Mouse (Mus musculus): Measurements from ENCODE around the gene Derl2. TPM values are rescaled to one million over a fixed set of nuclear protein-coding genes. Genes with fewer than 3 reads are reported as not detected.

The Derl2 gene
- polyA plus RNA-seq, 1 experiment from 2014 or later = 44.9 TPM

GRCm38 (mm10) chr11:70970560-70971540 lies 48.8 kb downstream of the Derl2 start:
- Histone ChIP-seq H3K36me3 (ENCODE audit: control insufficient read depth, insufficient read depth) (peaks cover 52% of the 10 kb centered on the region), H3K4me1 (ENCODE audit: control insufficient read depth, low read depth, low read length) (peaks cover 25% of the 10 kb centered on the region), H3K4me3 (ENCODE audit: low read depth, low read length) (peak overlapping the region; percentile 77), H3K27ac (ENCODE audit: low read length) (peak overlapping the region; percentile 99), H3K27me3 (ENCODE audit: control insufficient read depth, insufficient read depth, low read depth, low read length) (no peaks in the 10 kb centered on the region), H3K9ac (ENCODE audit: low read depth, low read length) (peak overlapping the region; percentile 84), H3K4me2 (ENCODE audit: low read depth, low read length) (peak overlapping the region; percentile 78), H3K9me3 (replicated peaks; ENCODE audit: control insufficient read depth, low read length) (no peaks in the 10 kb centered on the region)
- WGBS (ENCODE audit: insufficient replicate concordance) = 7% methylated on average over 24 of the region's 24 CpGs
- ATAC-seq (ENCODE audit: low read depth) = peak; percentile 59

GRCm38 (mm10) chr11:70969821-70970559 lies 49.7 kb downstream of the Derl2 start, which contains the start of the genes Nup88 and Rpain:
Nup88 (minus strand) TSS chr11:70969973.
Rpain (plus strand) TSS chr11:70970213.
- peak within 1 kb of the TSS; percentile 77 for H3K4me3 ChIP-seq (ENCODE audit: low read depth, low read length)
- peak within 1 kb of the TSS; percentile 99 for H3K27ac ChIP-seq (ENCODE audit: low read length)
- no peaks in the 10 kb centered on the region for H3K27me3 ChIP-seq (ENCODE audit: control insufficient read depth, insufficient read depth, low read depth, low read length)
- ATAC-seq (ENCODE audit: low read depth) = peak; percentile 92
- peak within 1 kb of the TSS; percentile 84 for H3K9ac ChIP-seq (ENCODE audit: low read depth, low read length)
- peaks cover 47% of the 10 kb centered on the region for H3K36me3 ChIP-seq (ENCODE audit: control insufficient read depth, insufficient read depth)
- H3K4me1 ChIP-seq (ENCODE audit: control insufficient read depth, low read depth, low read length) = peaks cover 25% of the 10 kb centered on the region
- under 1% methylated on average over 43 of the region's 43 CpGs for WGBS (ENCODE audit: insufficient replicate concordance)
- H3K4me2 ChIP-seq (ENCODE audit: low read depth, low read length) = peak within 1 kb of the TSS; percentile 92
- no peaks in the 10 kb centered on the region for H3K9me3 ChIP-seq (replicated peaks; ENCODE audit: control insufficient read depth, low read length)

- Histone ChIP-seq H3K4me2 (ENCODE audit: low read depth, low read length) (peak overlapping the region; percentile 92), H3K9ac (ENCODE audit: low read depth, low read length) (peak overlapping the region; percentile 84), H3K27ac (ENCODE audit: low read length) (peak overlapping the region; percentile 78), H3K4me1 (ENCODE audit: control insufficient read depth, low read depth, low read length) (peaks cover 23% of the 10 kb centered on the region), H3K36me3 (ENCODE audit: control insufficient read depth, insufficient read depth) (peaks cover 47% of the 10 kb centered on the region), H3K9me3 (replicated peaks; ENCODE audit: control insufficient read depth, low read length) (no peaks in the 10 kb centered on the region), H3K27me3 (ENCODE audit: control insufficient read depth, insufficient read depth, low read depth, low read length) (no peaks in the 10 kb centered on the region), H3K4me3 (ENCODE audit: low read depth, low read length) (peak overlapping the region; percentile 77)
- no peak for ATAC-seq (ENCODE audit: low read depth)
- WGBS (ENCODE audit: insufficient replicate concordance) = under 1% methylated on average over 25 of the region's 25 CpGs
Measured at GRCm38 (mm10) chr11:70969271-70969794, 50.3 kb downstream of the Derl2 start.

- 82% methylated on average over 4 of the region's 4 CpGs for WGBS (ENCODE audit: insufficient replicate concordance)
- Histone ChIP-seq H3K4me2 (ENCODE audit: low read depth, low read length) (no peak overlapping the region), H3K4me1 (ENCODE audit: control insufficient read depth, low read depth, low read length) (peaks cover 11% of the 10 kb centered on the region), H3K9me3 (replicated peaks; ENCODE audit: control insufficient read depth, low read length) (no peaks in the 10 kb centered on the region), H3K27ac (ENCODE audit: low read length) (no peak overlapping the region), H3K36me3 (ENCODE audit: control insufficient read depth, insufficient read depth) (peaks cover 34% of the 10 kb centered on the region), H3K9ac (ENCODE audit: low read depth, low read length) (no peak overlapping the region), H3K4me3 (ENCODE audit: low read depth, low read length) (no peak overlapping the region), H3K27me3 (ENCODE audit: control insufficient read depth, insufficient read depth, low read depth, low read length) (no peaks in the 10 kb centered on the region)
- no peak for ATAC-seq (ENCODE audit: low read depth)
Measured at GRCm38 (mm10) chr11:70964222-70964907, 55.3 kb downstream of the Derl2 start.

- no peak overlapping the region for H3K27ac ChIP-seq (ENCODE audit: low read length)
- 47% methylated on average over 5 of the region's 5 CpGs for WGBS (ENCODE audit: insufficient replicate concordance)
- peaks cover 53% of the 10 kb centered on the region for H3K36me3 ChIP-seq (ENCODE audit: control insufficient read depth, insufficient read depth)
- ATAC-seq (ENCODE audit: low read depth) = peak; percentile 30; the same call in 1 of the 2 replicates
- H3K4me3 ChIP-seq (ENCODE audit: low read depth, low read length) = no peak overlapping the region
- H3K4me1 ChIP-seq (ENCODE audit: control insufficient read depth, low read depth, low read length) = no peaks in the 10 kb centered on the region; the same call in 1 of the 2 replicates
- no peaks in the 10 kb centered on the region for H3K27me3 ChIP-seq (ENCODE audit: control insufficient read depth, insufficient read depth, low read depth, low read length)
- no peak overlapping the region for H3K9ac ChIP-seq (ENCODE audit: low read depth, low read length)
- H3K4me2 ChIP-seq (ENCODE audit: low read depth, low read length) = no peak overlapping the region
- H3K9me3 ChIP-seq (replicated peaks; ENCODE audit: control insufficient read depth, low read length) = no peaks in the 10 kb centered on the region
Measured at GRCm38 (mm10) chr11:70960786-70961554, 58.7 kb downstream of the Derl2 start.

Other genes with a start within 250 kb of the Derl2 start
- 0.57 and 1.0 TPM in 2 replicates for gene Scimp, start 207.3 kb downstream of the Derl2 start, polyA plus RNA-seq (2015; fragmentation: Nextera tagmentation; extraction: Ambion mirVana)
- 11.6 and 11.8 TPM in 2 replicates for gene Rabep1, start 175.1 kb downstream of the Derl2 start, polyA plus RNA-seq (2015; fragmentation: Nextera tagmentation; extraction: Ambion mirVana)
- gene Nup88, start 49.9 kb downstream of the Derl2 start, polyA plus RNA-seq (2015; fragmentation: Nextera tagmentation; extraction: Ambion mirVana) = 52.4 and 53.0 TPM in 2 replicates
- gene Rpain, start 49.6 kb downstream of the Derl2 start, polyA plus RNA-seq (2015; fragmentation: Nextera tagmentation; extraction: Ambion mirVana) = 75.4 and 81.1 TPM in 2 replicates
- gene C1qbp, start 36.8 kb downstream of the Derl2 start, polyA plus RNA-seq (2015; fragmentation: Nextera tagmentation; extraction: Ambion mirVana) = 134 and 151 TPM in 2 replicates
- gene Dhx33, start 15.4 kb downstream of the Derl2 start, polyA plus RNA-seq (2015; fragmentation: Nextera tagmentation; extraction: Ambion mirVana) = 5.4 and 7.1 TPM in 2 replicates
- 23.6 and 24.1 TPM in 2 replicates for gene Mis12, start 230 bp downstream of the Derl2 start, polyA plus RNA-seq (2015; fragmentation: Nextera tagmentation; extraction: Ambion mirVana)
- 1.6 and 1.8 TPM in 2 replicates for gene 6330403K07Rik, start 13.7 kb upstream of the Derl2 start, polyA plus RNA-seq (2015; fragmentation: Nextera tagmentation; extraction: Ambion mirVana)
- 0.18 and 0.32 TPM in 2 replicates for gene Nlrp1a, start 124.9 kb upstream of the Derl2 start, polyA plus RNA-seq (2015; fragmentation: Nextera tagmentation; extraction: Ambion mirVana)
- gene Nlrp1b, start 210.9 kb upstream of the Derl2 start, polyA plus RNA-seq (2015; fragmentation: Nextera tagmentation; extraction: Ambion mirVana) = 0.04 TPM in 1 of 2 replicates, not detected in the other